ENCODE assay signal across 7 mouse cellular contexts in the genomic region with DNA sequence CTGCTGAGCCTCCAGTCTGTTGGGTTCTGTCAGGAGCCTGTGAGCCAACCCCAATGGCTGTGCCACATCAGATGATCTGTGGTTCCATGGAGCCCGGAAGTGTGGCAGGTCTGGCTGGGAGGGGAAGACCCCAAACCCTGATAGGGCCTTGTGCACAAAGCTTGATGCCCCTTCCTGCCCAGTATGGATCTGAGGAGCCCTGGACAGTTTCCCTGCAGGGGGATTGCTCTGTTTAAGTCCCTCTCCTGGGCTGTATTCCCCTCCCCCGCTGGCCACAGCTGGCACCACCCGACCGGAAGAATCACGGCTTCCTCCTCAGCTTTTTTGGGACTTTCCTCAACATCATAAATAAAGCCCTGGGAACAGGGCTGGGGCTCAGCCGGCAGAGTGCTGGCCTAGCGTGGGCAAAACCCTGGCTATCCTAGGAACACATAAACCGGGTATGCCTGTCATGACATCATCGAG. TPM values are rescaled to one million over a fixed set of nuclear protein-coding genes. Genes with fewer than 3 reads are reported as not detected.
DNase-seq lines count a peak whose midpoint lies in the region; ATAC-seq lines count a peak whose summit lies in the region.

No protein-coding gene starts in this region.

- DNase-seq in midbrain, embryonic 10.5 days (ENCODE audit: low spot score): no peak
- no peak for DNase-seq in limb, embryonic 10.5 days (ENCODE audit: low spot score)
- no peak for DNase-seq in cerebellum, postnatal 25 days
- DNase-seq in adrenal gland, adult 8-10 months: no peak

- peak overlapping the region; percentile 63; the same call in 1 of the 2 replicates for H3K27ac ChIP-seq in midbrain, embryonic 10.5 days (replicated peaks)
- no peak overlapping the region for H3K27ac ChIP-seq in midbrain, embryonic 15.5 days
- H3K27ac ChIP-seq in limb, embryonic 10.5 days: peak overlapping the region; percentile 64
- no peak overlapping the region for H3K27ac ChIP-seq in neural tube, embryonic 14.5 days (ENCODE audit: low read depth, low read length)

- no peak overlapping the region for H3K4me2 ChIP-seq in midbrain, embryonic 15.5 days
- H3K4me2 ChIP-seq in neural tube, embryonic 14.5 days (ENCODE audit: low read depth, low read length): no peak overlapping the region

- no peak overlapping the region for H3K9ac ChIP-seq in midbrain, embryonic 15.5 days
- H3K9ac ChIP-seq in neural tube, embryonic 14.5 days (replicated peaks; ENCODE audit: low read depth, low read length): peak overlapping the region; percentile 21; the same call in 1 of the 2 replicates

- 67% methylated on average over 9 of the region's 9 CpGs for WGBS in midbrain, embryonic 10.5 days
- WGBS in midbrain, embryonic 15.5 days: 57% methylated on average over 9 of the region's 9 CpGs
- 62% methylated on average over 9 of the region's 9 CpGs for WGBS in limb, embryonic 10.5 days
- 32% methylated on average over 9 of the region's 9 CpGs for WGBS in neural tube, embryonic 14.5 days

- no peak for ATAC-seq in midbrain, embryonic 15.5 days (replicated peaks)
- ATAC-seq in granulocyte monocyte progenitor cell, adult 5-6 weeks (replicated peaks; ENCODE audit: poor library complexity, severe bottlenecking): peak; percentile 85
- peak; percentile 23; the same call in 1 of the 2 replicates for ATAC-seq in neural tube, embryonic 14.5 days (ENCODE audit: low read depth)

- H3K4me1 ChIP-seq in midbrain, embryonic 10.5 days: peaks cover 32% of the 10 kb centered on the region
- no peaks in the 10 kb centered on the region for H3K4me1 ChIP-seq in midbrain, embryonic 15.5 days
- peaks cover 41% of the 10 kb centered on the region for H3K4me1 ChIP-seq in limb, embryonic 10.5 days
- no peaks in the 10 kb centered on the region for H3K4me1 ChIP-seq in neural tube, embryonic 14.5 days (ENCODE audit: control insufficient read depth, insufficient read depth, low read length)

- H3K9me3 ChIP-seq in midbrain, embryonic 10.5 days (replicated peaks): no peaks in the 10 kb centered on the region
- no peaks in the 10 kb centered on the region for H3K9me3 ChIP-seq in midbrain, embryonic 15.5 days
- H3K9me3 ChIP-seq in limb, embryonic 10.5 days (replicated peaks): no peaks in the 10 kb centered on the region
- no peaks in the 10 kb centered on the region for H3K9me3 ChIP-seq in neural tube, embryonic 14.5 days (ENCODE audit: control insufficient read depth, low read length)

- no peaks in the 10 kb centered on the region for H3K27me3 ChIP-seq in midbrain, embryonic 10.5 days (ENCODE audit: low read depth, poor library complexity, severe bottlenecking)
- no peaks in the 10 kb centered on the region for H3K27me3 ChIP-seq in midbrain, embryonic 15.5 days (replicated peaks)
- no peaks in the 10 kb centered on the region for H3K27me3 ChIP-seq in limb, embryonic 10.5 days (ENCODE audit: low read depth, poor library complexity, severe bottlenecking)
- no peaks in the 10 kb centered on the region for H3K27me3 ChIP-seq in neural tube, embryonic 14.5 days (ENCODE audit: control insufficient read depth, insufficient read depth, low read length)

- no peak overlapping the region for H3K4me3 ChIP-seq in midbrain, embryonic 10.5 days
- no peak overlapping the region for H3K4me3 ChIP-seq in midbrain, embryonic 15.5 days
- no peak overlapping the region for H3K4me3 ChIP-seq in limb, embryonic 10.5 days
- H3K4me3 ChIP-seq in neural tube, embryonic 14.5 days (ENCODE audit: low read depth, low read length): no peak overlapping the region

- H3K36me3 ChIP-seq in midbrain, embryonic 10.5 days: peaks cover 22% of the 10 kb centered on the region
- no peaks in the 10 kb centered on the region for H3K36me3 ChIP-seq in midbrain, embryonic 15.5 days (replicated peaks)
- peaks cover 13% of the 10 kb centered on the region for H3K36me3 ChIP-seq in limb, embryonic 10.5 days
- H3K36me3 ChIP-seq in neural tube, embryonic 14.5 days (ENCODE audit: control insufficient read depth, insufficient read depth, low read length): no peaks in the 10 kb centered on the region

RNA-seq across cellular contexts. Expression of gene Arrdc2, which starts 6.5 kb away (rescaled TPM):
- 5.2 and 7.3 TPM in 2 replicates for polyA plus RNA-seq in midbrain, embryonic 10.5 days (2016; fragmentation: Nextera tagmentation; extraction: Ambion mirVana)
- polyA plus RNA-seq in midbrain, embryonic 15.5 days (2015; fragmentation: Nextera tagmentation; extraction: Ambion mirVana): 8.1 and 8.6 TPM in 2 replicates
- total RNA-seq in granulocyte monocyte progenitor cell, adult 5-6 weeks (2014; fragmentation: Nextera tagmentation): 5.0 and 16.1 TPM in 2 replicates
- 4.7 and 8.7 TPM in 2 replicates for total RNA-seq in granulocyte monocyte progenitor cell, adult 5-6 weeks (2017)
- polyA plus RNA-seq in limb, embryonic 10.5 days (2016; fragmentation: Nextera tagmentation; extraction: Ambion mirVana): 4.4 and 5.0 TPM in 2 replicates
- polyA plus RNA-seq in neural tube, embryonic 14.5 days (2014; fragmentation: Nextera tagmentation; extraction: Ambion mirVana): 8.9 and 9.3 TPM in 2 replicates
- total RNA-seq in adrenal gland, adult 8-10 months (2022): 10 to 100 TPM; 11.7 to 17.7 (median 14.5) TPM

RNA-seq across cellular contexts. Expression of gene Il12rb1, which starts 24.8 kb away (rescaled TPM):
- 0.05 and 0.11 TPM in 2 replicates for polyA plus RNA-seq in midbrain, embryonic 10.5 days (2016; fragmentation: Nextera tagmentation; extraction: Ambion mirVana)
- 0.10 and 0.36 TPM in 2 replicates for polyA plus RNA-seq in midbrain, embryonic 15.5 days (2015; fragmentation: Nextera tagmentation; extraction: Ambion mirVana)
- 0.24 and 0.62 TPM in 2 replicates for total RNA-seq in granulocyte monocyte progenitor cell, adult 5-6 weeks (2014; fragmentation: Nextera tagmentation)
- total RNA-seq in granulocyte monocyte progenitor cell, adult 5-6 weeks (2017): 0.52 and 1.4 TPM in 2 replicates
- polyA plus RNA-seq in limb, embryonic 10.5 days (2016; fragmentation: Nextera tagmentation; extraction: Ambion mirVana): not detected in 2 replicates
- polyA plus RNA-seq in neural tube, embryonic 14.5 days (2014; fragmentation: Nextera tagmentation; extraction: Ambion mirVana): not detected in 2 replicates
- total RNA-seq in adrenal gland, adult 8-10 months (2022): under 1 TPM; 0.11 to 0.75 (median 0.22) TPM

RNA-seq across cellular contexts. Expression of gene Mast3, which starts 28.2 kb away (rescaled TPM):
- 9.8 and 12.1 TPM in 2 replicates for polyA plus RNA-seq in midbrain, embryonic 10.5 days (2016; fragmentation: Nextera tagmentation; extraction: Ambion mirVana)
- 26.4 and 26.9 TPM in 2 replicates for polyA plus RNA-seq in midbrain, embryonic 15.5 days (2015; fragmentation: Nextera tagmentation; extraction: Ambion mirVana)
- 74.8 and 78.5 TPM in 2 replicates for total RNA-seq in granulocyte monocyte progenitor cell, adult 5-6 weeks (2014; fragmentation: Nextera tagmentation)
- 12.4 and 12.5 TPM in 2 replicates for total RNA-seq in granulocyte monocyte progenitor cell, adult 5-6 weeks (2017)
- polyA plus RNA-seq in limb, embryonic 10.5 days (2016; fragmentation: Nextera tagmentation; extraction: Ambion mirVana): 12.7 and 17.1 TPM in 2 replicates
- 20.2 and 23.4 TPM in 2 replicates for polyA plus RNA-seq in neural tube, embryonic 14.5 days (2014; fragmentation: Nextera tagmentation; extraction: Ambion mirVana)
- total RNA-seq in adrenal gland, adult 8-10 months (2022): 10 to 100 TPM; 17.8 to 37.7 (median 26.5) TPM

RNA-seq across cellular contexts. Expression of gene Kcnn1, which starts 30.0 kb away (rescaled TPM):
- polyA plus RNA-seq in midbrain, embryonic 10.5 days (2016; fragmentation: Nextera tagmentation; extraction: Ambion mirVana): 9.1 and 13.4 TPM in 2 replicates
- 19.0 and 20.6 TPM in 2 replicates for polyA plus RNA-seq in midbrain, embryonic 15.5 days (2015; fragmentation: Nextera tagmentation; extraction: Ambion mirVana)
- total RNA-seq in granulocyte monocyte progenitor cell, adult 5-6 weeks (2014; fragmentation: Nextera tagmentation): 0.30 and 0.49 TPM in 2 replicates
- total RNA-seq in granulocyte monocyte progenitor cell, adult 5-6 weeks (2017): 0.90 and 3.5 TPM in 2 replicates
- polyA plus RNA-seq in limb, embryonic 10.5 days (2016; fragmentation: Nextera tagmentation; extraction: Ambion mirVana): 2.8 and 4.0 TPM in 2 replicates
- 12.6 and 13.0 TPM in 2 replicates for polyA plus RNA-seq in neural tube, embryonic 14.5 days (2014; fragmentation: Nextera tagmentation; extraction: Ambion mirVana)
- total RNA-seq in adrenal gland, adult 8-10 months (2022): 1 to 10 TPM; 4.2 to 4.7 (median 4.4) TPM

RNA-seq across cellular contexts. Expression of gene Ccdc124, which starts 40.7 kb away (rescaled TPM):
- 180 and 183 TPM in 2 replicates for polyA plus RNA-seq in midbrain, embryonic 10.5 days (2016; fragmentation: Nextera tagmentation; extraction: Ambion mirVana)
- polyA plus RNA-seq in midbrain, embryonic 15.5 days (2015; fragmentation: Nextera tagmentation; extraction: Ambion mirVana): 173 and 180 TPM in 2 replicates
- total RNA-seq in granulocyte monocyte progenitor cell, adult 5-6 weeks (2014; fragmentation: Nextera tagmentation): 19.4 and 22.3 TPM in 2 replicates
- total RNA-seq in granulocyte monocyte progenitor cell, adult 5-6 weeks (2017): 35.9 and 38.9 TPM in 2 replicates
- 174 and 187 TPM in 2 replicates for polyA plus RNA-seq in limb, embryonic 10.5 days (2016; fragmentation: Nextera tagmentation; extraction: Ambion mirVana)
- 155 and 159 TPM in 2 replicates for polyA plus RNA-seq in neural tube, embryonic 14.5 days (2014; fragmentation: Nextera tagmentation; extraction: Ambion mirVana)
- total RNA-seq in adrenal gland, adult 8-10 months (2022): 10 to 100 TPM; 48.5 to 68.7 (median 51.3) TPM

Comparison
In these comparisons a context has a peak if more than half of its experiments do, and no peak if none do; other contexts are left out.
1. H3K27ac ChIP-seq: peak in midbrain, embryonic 10.5 days (single experiment) and limb, embryonic 10.5 days (single experiment); none in midbrain, embryonic 15.5 days (single experiment) and neural tube, embryonic 14.5 days (single experiment).